Mouse (Mus musculus) heart, postnatal 10 days (tissue): Measurements from ENCODE around the gene Ndrg4. TPM values are rescaled to one million over a fixed set of nuclear protein-coding genes. Genes with fewer than 3 reads are reported as not detected.
"Not testable (repeated sequence)": the region's sequence is repeated elsewhere in the genome, so short reads cannot be mapped to it uniquely, and the experiment has no call there.

ENCODE experiments used
- DNase-seq, 2 experiments: peaks; one replicate each; pipeline ENCODE4 v3.0.0; 2021
- intact Hi-C: fragments of 180-260 bp; cut with DNase I; formaldehyde crosslinking; loops from one replicate; pipeline ENCODE4 v1.15.1; 2025
- total RNA-seq, 2 experiments: library from RNA; stranded (reverse); gene quantifications; 2 replicates each; pipeline ENCODE4 v1.2.3; 2021

Ndrg4 gene
- total RNA-seq: 100 to 1,000 TPM; 319 to 334 TPM

GRCm38 (mm10) chr8:95676631-95677030, at the start of gene Ndrg4:
Gene Ndrg4, plus strand, starts transcription at chr8:95676980.
- DNase-seq: no peak
- intact Hi-C loops: loop anchor here (5.0 kb wide), 1 partner anchor 44 kb away; the partner anchor contains the start of gene Gins3

GRCm38 (mm10) chr8:95632840-95633239, 43.9 kb upstream of the Ndrg4 start:
- DNase-seq: no peak
- intact Hi-C loops: loop anchor here (5.0 kb wide), 1 partner anchor 44 kb away; the partner anchor contains the start of gene Ndrg4

- intact Hi-C loops: loop anchor here (5.0 kb wide), 1 partner anchor 44 kb away; the partner anchor contains the start of gene Ndrg4
- peak; percentile 96 to 97 for DNase-seq
Measured at GRCm38 (mm10) chr8:95633262-95634062, 43.3 kb upstream of the Ndrg4 start, which contains the start of gene Gins3. Gene Gins3, plus strand, starts transcription at chr8:95633453.

- no peak for DNase-seq
- intact Hi-C loops: loop anchor here (5.0 kb wide), 1 partner anchor 43 kb away; the partner anchor contains the start of gene Ndrg4
Measured at GRCm38 (mm10) chr8:95634063-95634340, 42.8 kb upstream of the Ndrg4 start.

- no peak for DNase-seq
- intact Hi-C loops: no loop called here
Measured at GRCm38 (mm10) chr8:95644942-95645341, 31.8 kb upstream of the Ndrg4 start.

- intact Hi-C loops: no loop called here
- DNase-seq: no peak
Measured at GRCm38 (mm10) chr8:95648251-95648650, 28.5 kb upstream of the Ndrg4 start.

- intact Hi-C loops: no loop called here
- no peak for DNase-seq
Measured at GRCm38 (mm10) chr8:95653351-95653750, 23.4 kb upstream of the Ndrg4 start.

GRCm38 (mm10) chr8:95655831-95656230, 20.9 kb upstream of the Ndrg4 start:
- intact Hi-C loops: no loop called here

GRCm38 (mm10) chr8:95656316-95657002, 20.3 kb upstream of the Ndrg4 start:
- intact Hi-C loops: no loop called here
- no peak for DNase-seq

More at GRCm38 (mm10) chr8:95655831-95656230, 20.9 kb upstream of the Ndrg4 start:
- peak; percentile 24 to 30 for DNase-seq

- no peak for DNase-seq
- intact Hi-C loops: no loop called here
Measured at GRCm38 (mm10) chr8:95657523-95657922, 19.3 kb upstream of the Ndrg4 start.

GRCm38 (mm10) chr8:95660334-95660882, 16.4 kb upstream of the Ndrg4 start:
- intact Hi-C loops: no loop called here
- no peak for DNase-seq

GRCm38 (mm10) chr8:95661085-95661484, 15.7 kb upstream of the Ndrg4 start:
- DNase-seq: no peak
- intact Hi-C loops: no loop called here

- intact Hi-C loops: no loop called here
- DNase-seq: no peak
Measured at GRCm38 (mm10) chr8:95661575-95661974, 15.2 kb upstream of the Ndrg4 start.

- no peak for DNase-seq
- intact Hi-C loops: no loop called here
Measured at GRCm38 (mm10) chr8:95662885-95663598, 13.7 kb upstream of the Ndrg4 start.

GRCm38 (mm10) chr8:95663599-95663949, 13.2 kb upstream of the Ndrg4 start:
- no peak for DNase-seq
- intact Hi-C loops: no loop called here

- DNase-seq, intact Hi-C loops: not testable (repeated sequence)
Measured at GRCm38 (mm10) chr8:95665813-95666452, 10.8 kb upstream of the Ndrg4 start.

GRCm38 (mm10) chr8:95668163-95668958, 8.4 kb upstream of the Ndrg4 start:
- no peak for DNase-seq
- intact Hi-C loops: no loop called here

GRCm38 (mm10) chr8:95669967-95670366, 6.8 kb upstream of the Ndrg4 start:
- intact Hi-C loops: no loop called here
- no peak for DNase-seq

- intact Hi-C loops: no loop called here
- no peak for DNase-seq
Measured at GRCm38 (mm10) chr8:95671861-95672260, 4.9 kb upstream of the Ndrg4 start.

GRCm38 (mm10) chr8:95672811-95673210, 4.0 kb upstream of the Ndrg4 start:
- no peak for DNase-seq
- intact Hi-C loops: no loop called here
